Mouse (Mus musculus) heart, adult 9 months (tissue): Measurements from ENCODE around the gene Gm5678.

Experiments used
- DNase-seq, 2 experiments: peaks; one replicate each; pipeline ENCODE4 v3.0.0; 2022; ENCODE audit warnings: low spot score in 2 of 2

Gene Gm5678

DNA sequence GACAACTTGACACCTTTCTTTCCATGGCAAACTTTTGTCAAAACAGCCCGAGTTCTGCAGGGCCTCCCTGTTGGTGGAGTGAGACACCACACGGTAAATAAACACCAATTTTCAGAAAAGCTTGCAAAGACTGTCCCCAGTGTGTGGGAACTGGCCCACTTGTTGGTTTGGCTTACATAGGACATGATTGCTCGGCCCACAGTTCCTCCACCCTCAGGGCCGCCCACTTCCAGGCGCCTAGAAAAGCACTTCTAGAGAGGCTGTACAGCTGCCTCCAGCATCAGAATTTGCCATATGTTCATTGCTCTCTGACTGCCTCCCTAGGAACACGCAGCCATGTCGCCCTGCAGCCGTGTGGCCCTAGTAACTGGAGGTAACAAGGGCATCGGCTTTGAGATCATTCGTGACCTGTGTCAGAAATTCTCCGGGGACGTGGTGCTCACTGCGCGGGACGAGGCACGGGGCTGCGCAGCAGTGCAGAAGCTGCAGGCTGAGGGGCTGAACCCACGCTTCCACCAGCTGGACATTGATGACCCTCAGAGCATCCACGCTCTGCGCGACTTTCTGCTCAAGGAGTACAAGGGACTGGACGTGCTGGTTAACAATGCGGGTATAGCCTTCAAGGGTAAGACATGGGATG, at the start of gene Gm5678:
Gene Gm5678 (plus strand): TSS at position 337 of the 640 bp plus-strand sequence.
- DNase-seq = no peak

DNA sequence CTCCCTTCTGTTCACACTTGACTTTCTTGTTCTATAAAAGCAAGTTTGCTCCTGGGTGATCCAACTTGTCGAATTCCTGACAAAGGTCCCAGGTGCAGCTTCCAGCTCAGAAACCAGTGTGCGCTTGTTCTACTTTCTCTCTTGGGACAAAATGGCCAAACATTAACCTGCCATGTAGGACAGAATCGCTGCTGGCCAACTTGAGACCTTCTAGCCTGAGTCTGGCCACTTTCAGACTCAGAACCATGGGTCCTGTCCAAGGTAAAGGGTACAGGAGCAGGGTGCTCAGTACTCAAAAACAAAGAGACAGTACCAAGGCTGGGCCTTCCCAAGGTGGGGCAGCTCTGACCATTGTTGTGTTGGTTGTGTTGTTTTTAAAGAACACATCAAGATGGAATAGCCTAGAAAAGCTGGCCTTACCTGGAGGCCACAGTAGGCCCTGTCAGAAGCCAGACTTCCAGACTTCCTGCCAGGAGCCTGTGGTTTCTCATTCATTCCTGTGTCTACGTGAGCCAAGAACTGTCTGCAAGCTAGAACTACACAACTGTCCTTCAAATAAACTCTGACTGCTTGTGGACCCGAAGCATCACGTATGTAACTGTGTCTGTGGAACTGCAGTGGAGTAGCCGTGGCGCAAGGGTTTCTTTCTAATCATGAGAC, 49.4 kb upstream of the Gm5678 start:
- DNase-seq = no peak

DNA sequence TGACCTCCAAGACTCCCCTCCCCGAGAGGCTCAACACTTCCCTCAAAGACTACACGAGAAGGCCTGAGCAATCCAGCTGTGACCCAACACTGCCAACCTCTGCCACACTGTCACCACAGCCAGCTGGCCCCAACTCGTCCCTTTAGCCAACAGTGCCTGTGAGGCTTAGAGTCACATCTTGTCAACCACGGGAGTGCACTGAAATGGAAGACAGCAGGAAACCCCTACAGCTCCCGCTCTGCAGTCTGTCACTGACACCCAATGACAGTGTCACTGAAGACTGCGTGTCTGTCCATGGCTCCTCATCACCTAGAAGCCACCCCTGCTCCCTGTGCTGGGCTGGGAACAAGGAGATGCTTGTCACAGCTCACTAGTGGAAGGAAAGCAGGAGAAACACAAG, 46.8 kb upstream of the Gm5678 start:
- no peak for DNase-seq

DNA sequence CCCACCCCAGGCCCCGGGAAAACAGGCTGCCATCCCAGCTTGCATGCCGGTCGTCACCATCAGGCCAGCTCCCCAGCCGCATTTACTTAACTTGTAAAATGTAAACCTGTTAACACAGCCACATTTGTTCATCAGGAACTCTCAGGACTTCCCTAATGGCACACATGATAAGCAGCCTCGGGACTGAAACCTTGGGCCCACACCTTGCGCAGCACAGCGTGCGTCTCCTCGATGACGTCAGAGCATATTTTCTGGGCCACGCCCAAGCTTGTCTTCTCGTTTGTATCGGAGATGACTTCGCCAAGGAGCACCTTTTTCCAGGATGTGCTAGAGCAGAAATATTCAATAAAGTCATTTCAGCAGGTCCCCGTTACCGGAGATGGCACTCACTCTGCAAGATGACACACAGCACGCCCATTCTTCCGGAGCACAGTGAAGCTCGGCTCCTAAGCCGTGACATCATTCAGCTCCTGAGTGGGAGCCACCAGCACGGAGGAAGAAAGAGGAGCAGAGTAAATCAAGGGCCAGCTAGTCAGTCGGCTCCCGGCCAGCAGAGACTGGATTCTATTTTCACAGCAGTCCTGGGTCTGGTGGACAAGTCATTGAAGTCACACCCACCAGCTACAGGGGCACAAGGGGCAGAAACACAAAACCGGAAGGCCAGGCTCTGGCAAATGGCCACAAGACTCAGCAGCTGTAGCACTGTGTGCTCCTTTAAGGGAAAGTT, 42.8 kb upstream of the Gm5678 start:
- no peak for DNase-seq

DNA sequence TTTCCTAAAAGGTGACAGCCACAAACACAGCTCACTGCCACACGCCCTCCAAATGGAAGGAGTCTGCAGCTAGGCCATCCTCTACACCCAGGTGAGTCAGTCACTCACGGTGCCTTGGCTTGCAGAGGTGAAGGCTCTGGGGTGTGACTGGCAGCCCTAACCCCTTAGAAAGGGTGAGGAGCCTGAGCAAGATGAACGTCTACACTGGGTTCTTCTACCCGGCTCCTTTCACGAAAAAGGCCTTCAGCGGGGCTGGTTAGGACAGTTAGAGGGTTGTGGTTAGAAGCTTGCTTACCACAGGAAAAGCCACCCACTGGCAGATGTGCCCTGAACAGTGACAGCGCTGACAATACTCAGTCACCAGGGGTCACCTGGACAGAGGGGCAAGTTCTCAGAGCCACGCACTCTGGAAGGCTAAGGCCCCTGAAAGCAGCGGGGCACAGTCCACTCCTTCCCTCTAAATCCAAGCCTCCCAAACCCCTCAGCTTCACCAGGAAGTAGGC, 42.1 kb upstream of the Gm5678 start:
- no peak for DNase-seq

DNA sequence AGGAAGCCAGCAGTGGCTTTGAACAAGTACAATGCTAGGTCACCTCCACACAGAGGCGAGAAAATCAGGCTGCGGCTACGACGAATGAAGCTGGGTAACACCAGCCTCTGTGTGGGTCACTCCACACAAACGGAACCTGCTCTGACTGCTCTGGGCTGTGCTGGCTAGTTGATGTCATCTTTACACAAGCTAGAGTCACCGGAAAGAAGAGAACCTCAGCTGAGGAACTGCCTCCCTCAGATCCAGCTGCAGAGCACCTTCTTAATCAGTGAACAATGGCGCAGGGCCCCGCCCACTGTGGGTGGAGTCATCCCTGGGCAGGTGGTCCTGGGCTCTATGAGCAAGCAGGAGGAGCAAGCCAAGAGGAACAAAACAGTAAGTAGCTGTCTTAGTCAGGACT, 41.5 kb upstream of the Gm5678 start:
- DNase-seq = no peak

DNA sequence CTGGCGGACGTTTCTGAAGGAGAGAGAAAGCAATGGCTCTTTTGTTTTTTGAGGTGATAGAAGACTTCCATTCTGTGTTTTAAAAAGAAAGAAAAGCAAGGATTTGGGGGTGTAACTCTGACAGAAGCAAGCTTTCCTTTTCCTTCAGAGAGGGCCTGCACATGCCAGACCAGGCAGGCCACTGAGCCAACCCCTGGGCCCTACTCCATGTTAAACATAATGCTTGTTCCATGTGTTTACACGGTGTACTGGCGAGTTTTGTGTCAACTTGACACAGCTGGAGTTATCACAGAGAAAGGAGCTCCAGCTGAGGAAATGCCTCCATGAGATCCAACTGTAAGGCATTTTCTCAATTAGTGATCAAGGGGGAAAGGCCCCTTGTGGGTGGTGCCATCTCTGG, 39.6 kb upstream of the Gm5678 start:
- no peak for DNase-seq

DNA sequence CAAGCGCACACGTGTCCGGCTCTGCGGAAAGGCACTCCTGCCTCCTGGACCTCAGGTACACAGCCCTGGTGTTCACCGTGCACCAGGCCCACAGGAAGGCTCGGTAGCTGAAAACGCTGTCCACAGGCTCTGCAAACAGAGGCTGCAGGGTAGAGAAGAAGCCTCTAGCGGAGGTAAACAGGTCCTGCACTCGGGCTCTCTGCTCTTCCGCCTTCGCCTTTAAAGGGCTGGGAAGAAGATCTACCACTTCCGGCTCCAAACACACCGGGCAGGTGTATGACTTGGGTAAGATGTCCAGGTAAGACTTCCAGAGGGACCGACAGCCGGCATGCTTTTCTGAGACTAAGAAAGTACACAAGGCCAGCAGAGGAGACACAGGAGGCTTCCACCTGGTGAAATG, 37.0 kb upstream of the Gm5678 start:
- DNase-seq = no peak

DNA sequence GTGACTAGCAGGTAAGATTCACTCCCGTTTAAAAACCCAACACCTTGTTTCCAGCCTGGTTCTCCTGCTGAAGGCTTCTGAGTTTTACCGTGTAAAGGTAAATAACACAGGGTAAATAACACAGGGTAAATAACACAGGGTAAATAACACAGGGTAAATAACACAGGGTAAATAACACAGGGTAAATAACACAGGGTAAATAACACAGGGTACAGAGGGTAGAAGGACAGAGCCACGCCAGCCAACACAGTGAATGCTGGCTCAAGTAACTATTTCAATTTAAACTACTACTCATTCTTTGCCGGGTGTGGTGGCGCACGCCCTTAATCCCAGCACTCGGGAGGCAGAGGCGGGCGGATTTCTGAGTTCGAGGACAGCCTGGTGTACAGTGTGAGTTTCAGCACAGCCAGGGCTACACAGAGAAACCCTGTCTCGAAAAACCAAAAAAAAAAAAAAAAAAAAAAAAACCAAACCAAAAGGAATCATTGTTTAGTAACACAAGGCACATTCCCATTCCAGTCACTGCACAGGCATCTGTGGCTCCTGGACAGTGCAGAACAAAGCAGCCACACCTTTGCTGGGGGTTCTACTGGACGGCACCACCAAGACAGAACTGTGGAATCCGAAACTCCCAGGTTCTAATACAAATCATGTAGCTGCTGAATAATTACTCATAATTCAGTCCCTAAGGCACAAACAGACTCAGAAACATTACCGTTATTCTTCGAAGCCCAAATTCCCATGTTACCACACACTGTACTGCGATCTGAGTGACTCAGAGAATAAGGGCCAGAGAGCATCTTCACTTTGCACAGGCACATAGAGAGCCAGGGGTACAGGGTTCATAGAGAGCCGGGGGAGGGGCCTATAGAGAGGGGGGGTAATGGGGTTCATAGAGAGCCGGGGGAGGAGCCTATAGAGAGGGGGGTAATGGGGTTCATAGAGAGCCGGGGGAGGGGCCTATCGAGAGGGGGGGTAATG, 36.2 kb upstream of the Gm5678 start:
- DNase-seq = no peak

DNA sequence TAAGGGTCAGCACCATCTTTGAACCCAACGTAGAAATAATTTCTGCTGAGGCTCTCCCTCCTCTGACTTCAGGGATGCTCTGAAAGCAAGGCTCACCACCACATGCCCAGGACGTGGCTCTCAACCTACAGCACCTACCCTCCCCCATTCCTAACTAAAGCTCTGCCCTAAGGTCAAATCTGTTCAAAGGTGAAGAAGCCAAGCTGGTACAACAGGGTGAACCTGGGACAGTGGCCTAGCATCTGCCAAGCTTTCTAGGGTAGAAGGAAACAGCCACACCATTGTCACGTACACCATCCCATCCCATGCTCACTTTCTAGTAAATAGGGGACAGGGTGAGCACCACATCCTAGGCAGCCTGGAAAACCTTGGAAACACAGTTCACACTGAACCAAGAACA, 35.2 kb upstream of the Gm5678 start:
- DNase-seq = no peak

DNA sequence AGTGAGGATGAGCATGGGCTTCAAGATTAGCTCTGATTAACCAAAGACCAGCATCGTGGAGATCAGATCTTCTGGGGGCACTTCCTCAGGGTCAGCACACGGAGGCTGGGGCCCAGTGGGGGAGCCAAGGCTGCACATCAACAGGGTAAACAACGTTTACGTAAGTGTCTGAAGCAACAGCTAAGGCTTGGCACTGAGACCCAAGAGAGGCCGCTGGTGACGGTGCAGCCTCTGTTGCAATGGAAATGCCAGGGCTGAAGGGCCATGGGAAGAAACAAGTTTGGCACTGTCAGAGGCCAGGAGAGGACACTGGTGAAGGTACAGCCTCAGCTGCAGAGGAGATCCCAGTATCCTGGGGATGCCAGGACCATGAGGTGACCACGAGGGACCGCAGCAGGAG, 34.5 kb upstream of the Gm5678 start:
- DNase-seq = no peak

DNA sequence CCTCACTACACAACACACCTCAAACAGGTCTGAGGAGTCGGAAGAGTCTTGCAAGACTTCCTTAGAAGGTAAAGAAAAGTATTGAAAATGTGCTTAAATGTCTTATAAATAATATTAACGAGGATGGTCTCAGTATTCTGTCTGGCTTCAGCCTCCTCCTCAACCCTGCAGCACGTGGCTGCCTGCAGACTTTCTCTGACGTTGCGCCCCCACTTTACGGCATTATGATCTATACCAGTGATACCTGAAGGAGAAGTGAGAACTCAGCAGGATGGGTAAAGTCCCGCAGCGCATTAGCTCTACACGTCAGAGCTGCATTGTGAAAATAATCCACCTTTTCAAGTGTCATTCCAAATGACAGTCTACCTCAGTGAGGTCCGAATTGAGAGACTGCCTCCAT, 33.4 kb upstream of the Gm5678 start:
- no peak for DNase-seq

DNA sequence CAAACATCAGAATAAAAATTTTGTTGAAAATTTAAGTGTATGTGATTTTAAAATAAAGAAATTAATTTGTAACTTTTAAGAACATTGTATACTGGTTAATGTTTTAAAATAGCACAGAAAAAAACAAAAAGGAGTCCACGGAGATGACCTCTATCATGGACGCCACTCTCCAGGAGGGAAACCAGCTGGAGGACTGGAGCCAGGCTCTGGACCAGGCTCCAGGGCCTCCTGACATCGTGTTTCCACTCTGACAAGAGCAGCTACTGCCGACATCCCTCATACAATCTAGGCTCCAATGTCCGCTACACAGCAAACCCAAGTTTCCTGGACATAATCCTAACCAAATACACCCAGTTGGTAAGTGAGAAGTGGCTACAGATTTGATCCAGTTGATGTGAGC, 32.1 kb upstream of the Gm5678 start:
- DNase-seq = no peak

DNA sequence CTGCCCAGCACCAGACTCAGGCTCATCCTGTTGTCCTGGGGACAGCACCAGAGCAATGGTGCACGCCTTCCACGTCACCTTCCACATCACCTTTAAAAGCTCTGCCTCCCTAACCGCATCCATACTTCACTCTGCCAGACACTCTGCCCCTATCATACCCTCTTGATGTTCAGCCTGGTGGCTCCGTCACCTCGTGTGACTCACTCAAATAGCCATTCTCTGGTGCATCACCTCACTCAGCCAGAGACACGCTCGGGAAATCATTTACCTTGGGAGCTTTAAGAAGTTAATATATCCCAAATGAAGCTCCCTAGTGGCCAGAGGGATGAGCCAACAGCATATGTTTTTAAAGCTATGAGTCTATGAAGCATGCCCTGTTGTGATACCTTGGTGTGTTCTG, 31.1 kb upstream of the Gm5678 start:
- no peak for DNase-seq

DNA sequence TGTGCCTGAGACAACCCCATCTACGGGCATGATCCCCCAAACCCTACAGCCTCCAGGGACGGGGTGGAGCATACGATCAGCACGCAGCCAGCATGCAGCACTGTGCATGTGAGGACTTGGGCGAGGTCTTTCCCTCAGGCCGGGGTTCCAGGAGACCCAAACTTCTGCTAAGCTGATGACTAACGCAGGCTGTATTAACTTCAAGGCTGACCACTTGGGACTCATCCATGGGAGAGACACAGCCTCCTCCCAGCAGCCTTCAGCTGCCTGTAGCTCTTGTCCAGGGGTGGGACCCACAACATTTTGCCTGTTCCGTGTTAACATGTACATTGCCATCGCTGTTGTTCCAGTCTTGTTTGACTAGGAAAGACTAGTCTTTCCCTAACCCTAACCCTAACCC, 30.3 kb upstream of the Gm5678 start:
- DNase-seq = no peak

DNA sequence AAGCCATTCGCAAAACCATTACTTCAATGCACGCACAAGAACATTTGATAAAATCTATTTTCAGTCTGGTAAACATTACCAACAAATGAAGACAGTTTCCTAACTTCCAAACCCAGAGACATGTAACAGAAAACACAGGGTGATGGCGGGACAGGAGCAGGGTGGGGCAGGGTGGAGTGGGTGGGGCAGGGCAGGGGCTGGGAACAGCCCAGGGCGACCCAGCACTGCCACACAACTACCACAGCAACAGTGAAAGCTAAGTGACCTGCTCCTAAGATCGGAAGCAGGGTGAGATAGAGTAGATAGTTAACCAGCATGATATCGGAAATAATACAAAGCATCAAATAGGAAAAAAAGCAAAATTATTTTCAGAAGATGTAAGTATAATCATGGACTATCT, 28.4 kb upstream of the Gm5678 start:
- no peak for DNase-seq

DNA sequence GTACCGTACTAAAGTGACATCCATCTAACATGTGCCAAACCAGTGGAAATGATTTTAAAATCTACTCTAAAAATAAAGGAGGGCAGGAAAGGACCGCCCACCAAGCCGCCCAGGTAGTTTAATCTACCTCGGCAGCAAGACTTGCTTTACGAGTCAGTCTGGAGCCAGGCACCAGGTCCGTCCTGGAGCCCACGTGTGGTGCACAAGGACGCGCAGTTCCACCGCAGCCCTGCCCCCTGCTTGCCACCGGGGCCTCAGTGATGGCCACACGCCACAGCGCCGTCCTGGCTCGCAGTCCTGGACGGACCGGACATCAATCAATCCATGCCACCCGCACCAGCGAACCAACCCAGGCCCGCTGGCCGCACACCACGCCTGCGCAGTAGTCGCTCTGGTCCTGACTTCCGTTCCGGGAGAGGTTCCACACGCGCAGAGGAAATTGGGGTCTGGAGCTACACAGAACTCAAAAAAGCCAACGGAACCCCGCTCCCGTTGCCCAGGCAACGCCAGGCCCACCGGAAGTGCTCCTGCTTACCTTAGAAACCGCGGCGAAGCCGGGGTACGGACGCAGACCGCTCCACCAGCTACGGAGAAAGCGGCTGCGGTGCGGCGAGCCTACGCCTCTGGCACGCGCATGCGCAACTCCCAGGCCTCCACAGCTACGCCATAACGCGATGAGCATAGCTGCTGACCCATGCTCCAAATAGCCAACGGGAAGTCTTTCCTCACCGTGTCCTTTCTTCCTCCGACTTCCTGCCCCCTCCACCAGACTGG, 24.3 kb upstream of the Gm5678 start, which contains the start of gene Setd4:
Gene Setd4 (minus strand): TSS at position 625 of the 774 bp plus-strand sequence.
- peak; percentile 94 for DNase-seq

DNA sequence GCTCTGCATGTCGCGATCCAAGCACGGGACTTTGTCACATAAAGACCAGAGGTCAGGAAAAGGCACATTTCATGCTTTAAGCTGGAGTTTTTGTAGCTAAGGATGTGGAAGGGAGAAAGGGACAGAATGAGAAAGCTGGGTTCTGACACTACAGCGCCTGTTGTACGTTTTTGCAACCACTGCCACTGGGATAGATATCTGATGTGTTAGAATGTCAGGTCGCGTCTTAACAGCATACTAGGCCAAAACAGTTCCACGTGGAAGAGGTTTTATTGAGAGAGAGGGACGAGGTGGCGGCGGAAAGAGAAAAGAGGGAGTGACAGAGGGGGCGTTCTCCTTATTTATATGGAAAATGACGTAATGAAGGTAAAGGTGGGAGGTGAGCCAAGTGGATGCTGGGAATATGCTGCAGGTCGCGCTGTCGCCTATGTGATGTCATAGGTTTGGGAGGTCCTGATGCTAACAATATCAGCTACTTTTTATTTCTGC, 23.4 kb upstream of the Gm5678 start:
- no peak for DNase-seq

DNA sequence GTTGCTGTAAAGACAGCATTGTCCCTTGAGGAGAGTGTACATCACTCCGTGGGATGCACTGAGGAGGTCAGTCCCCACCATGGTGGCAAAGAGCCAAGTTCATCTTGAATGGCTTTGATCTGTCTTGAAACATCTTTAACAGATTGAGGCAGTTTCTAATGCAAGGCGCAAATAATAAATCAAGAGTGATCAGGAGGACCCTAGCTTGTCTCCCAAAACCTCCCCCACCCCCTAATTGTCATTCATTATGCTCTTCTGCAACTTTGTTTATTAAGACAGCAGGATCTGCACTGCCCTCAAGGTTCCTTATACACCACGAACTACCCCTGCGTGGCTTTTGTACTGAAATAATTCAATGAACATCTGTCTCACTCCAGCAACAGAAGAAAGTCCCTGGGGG, 22.3 kb upstream of the Gm5678 start, which contains the start of gene Cbr1:
Gene Cbr1 (plus strand): TSS at position 301 of the 400 bp plus-strand sequence.
- no peak for DNase-seq

DNA sequence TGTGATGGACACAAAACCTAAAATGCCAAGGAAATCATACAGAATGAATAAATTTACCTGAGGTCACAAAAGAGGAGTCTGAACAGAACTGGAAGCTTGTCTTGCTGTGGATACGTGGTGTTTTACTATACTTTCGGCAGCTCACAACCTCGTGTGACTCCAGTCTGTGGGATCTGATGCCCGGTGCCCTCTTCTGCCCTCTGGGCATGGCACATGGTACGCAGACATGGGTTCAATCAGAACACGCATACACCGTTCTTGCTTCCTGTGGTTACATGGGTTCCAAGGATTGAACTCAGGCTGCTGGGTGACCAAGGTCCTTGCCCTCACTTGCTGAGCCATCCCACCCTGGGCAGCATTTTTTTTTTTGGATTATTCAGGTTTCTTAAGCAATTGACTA, 21.8 kb upstream of the Gm5678 start:
- DNase-seq = no peak

DNA sequence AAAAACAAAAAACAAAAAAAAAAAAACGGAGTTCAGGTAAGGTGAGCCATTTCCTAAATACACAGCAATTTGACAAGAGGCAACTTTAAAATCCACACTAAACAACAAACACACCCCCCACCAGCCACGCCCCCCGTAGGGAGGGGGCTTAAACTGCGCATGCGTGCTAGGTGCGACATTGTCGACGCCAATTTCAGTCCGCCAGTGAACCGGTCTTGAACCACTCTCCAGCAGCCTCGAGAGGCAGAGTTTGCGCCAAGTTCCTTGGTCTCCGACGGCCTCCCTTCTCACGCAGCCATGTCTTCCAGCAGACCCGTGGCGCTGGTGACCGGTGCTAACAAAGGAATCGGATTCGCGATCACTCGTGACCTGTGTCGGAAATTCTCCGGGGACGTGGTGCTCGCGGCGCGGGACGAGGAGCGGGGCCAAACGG, 20.2 kb upstream of the Gm5678 start:
- peak; percentile 79 to 87 for DNase-seq
